Mouse (Mus musculus): ENCODE results near the gene Rac3.

DNA sequence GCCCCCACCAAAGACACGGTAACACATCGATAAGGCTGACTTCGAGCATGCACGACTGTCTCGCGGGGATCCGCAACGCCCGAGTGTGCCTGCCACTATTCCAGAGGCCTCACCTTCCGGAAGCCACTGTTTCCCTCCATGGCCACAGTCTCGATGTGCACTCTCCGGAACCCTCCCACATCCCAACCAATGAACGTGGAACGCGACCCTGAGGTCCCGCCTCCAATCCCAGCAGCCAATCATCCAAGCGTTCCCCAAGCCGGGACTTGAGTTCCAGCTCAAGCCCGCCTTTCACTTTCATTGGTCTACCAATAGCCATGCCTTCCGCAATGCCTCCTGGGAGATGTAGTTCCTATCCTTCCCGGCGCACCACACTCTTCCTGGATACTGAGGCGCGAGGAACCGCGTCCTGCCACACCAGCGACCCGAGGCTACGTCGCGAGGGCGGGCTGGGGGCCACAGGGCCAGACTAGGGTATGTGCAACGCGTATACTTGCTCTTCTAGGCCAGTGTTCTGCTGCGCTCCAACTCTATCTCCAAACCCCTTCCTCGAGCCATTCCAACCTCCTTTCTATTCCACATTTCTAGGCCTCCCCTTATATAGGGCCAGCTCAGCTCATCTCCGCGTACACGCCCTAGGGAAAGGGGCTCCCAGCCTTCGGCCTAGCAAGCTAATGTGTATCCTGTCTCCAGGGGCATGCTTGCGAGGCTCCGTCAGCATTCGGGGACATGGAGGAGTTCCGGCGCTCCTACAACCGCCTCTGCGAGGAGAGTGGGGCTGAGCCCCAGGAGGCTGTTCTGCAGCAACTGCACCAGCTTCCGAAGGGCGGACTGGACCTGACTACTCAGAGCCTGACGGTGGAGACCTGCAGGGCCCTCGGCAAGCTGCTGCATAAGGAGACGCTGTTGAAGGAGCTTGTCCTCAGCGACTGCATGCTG lies 7.4 kb upstream of the Rac3 start, which contains the start of the genes Cenpx and Lrrc45:
- TF ChIP-seq TAL1 (IDR thresholded peaks at IDR 0.05; ENCODE audit: low read length): no peak
- no peak for TF ChIP-seq GATA1 (IDR thresholded peaks at IDR 0.05; ENCODE audit: low read length)

Measured in erythroblast, embryonic 14.5 days (primary cell).